Mouse (Mus musculus) intestine, embryonic 14.5 days (tissue): ENCODE data around the gene Riox1. TPM values are rescaled to one million over a fixed set of nuclear protein-coding genes. Genes with fewer than 3 reads are reported as not detected.

ENCODE experiments used
- ATAC-seq: fragments of 200-750 bp; cut with Nextera tagmentation; replicated peaks from 2 replicates; pipeline ENCODE4 v1.8.0; 2017; ENCODE audit warnings: low read depth, moderate number of reproducible peaks, moderate TSS enrichment, moderate library complexity; ENCODE audit not compliant: low FRiP score, low TSS enrichment
- DNase-seq: peaks from one replicate; pipeline ENCODE4 v3.0.0-alpha.2; 2018; ENCODE audit warnings: low spot score
- H3K27ac ChIP-seq: fragments of 300-500 bp; sonication (generic); 2 replicates; pipeline ENCODE4 v1.5.1; 2014; ENCODE audit warnings: low read depth, mild to moderate bottlenecking, control low read depth
- H3K27me3 ChIP-seq: fragments of 300-500 bp; sonication (generic); replicated peaks from 2 replicates; pipeline ENCODE4 v1.6.1; 2014; ENCODE audit warnings: low read length, control low read depth; ENCODE audit not compliant: control insufficient read depth, insufficient read depth
- H3K36me3 ChIP-seq: fragments of 300-500 bp; sonication (generic); 2 replicates; pipeline ENCODE4 v1.6.1; 2014; ENCODE audit warnings: low read length, control low read depth; ENCODE audit not compliant: control insufficient read depth, insufficient read depth
- H3K4me1 ChIP-seq: fragments of 300-500 bp; sonication (generic); replicated peaks from 2 replicates; pipeline ENCODE4 v1.6.1; 2014; ENCODE audit warnings: low read length, control low read depth, mixed read lengths; ENCODE audit not compliant: control insufficient read depth, insufficient read depth
- H3K4me2 ChIP-seq: fragments of 300-500 bp; sonication (generic); 2 replicates; pipeline ENCODE4 v1.6.1; 2014; ENCODE audit warnings: low read length
- H3K4me3 ChIP-seq: fragments of 300-500 bp; sonication (generic); 2 replicates; pipeline ENCODE4 v1.5.1; 2014; ENCODE audit warnings: low read depth, low read length, control low read depth, mixed read lengths
- H3K9ac ChIP-seq: fragments of 300-500 bp; sonication (generic); 2 replicates; pipeline ENCODE4 v1.6.1; 2014; ENCODE audit warnings: mild to moderate bottlenecking, low read length
- H3K9me3 ChIP-seq: fragments of 300-500 bp; sonication (generic); 2 replicates; pipeline ENCODE4 v1.6.1; 2016; ENCODE audit warnings: low read length, control low read depth; ENCODE audit not compliant: control insufficient read depth
- WGBS: fragments of 180-500 bp; shearing (Covaris S2); extraction: QIAGEN DNeasy Blood & Tissue Kit; methylation state at CpG from one replicate; pipeline ENCODE4 v1.1.7; 2014; 5-methylcytosine and 5-hydroxymethylcytosine counted together
- polyA plus RNA-seq: library from polyadenylated mRNA; unstranded; fragments of >200 nt; fragmentation: Nextera tagmentation; extraction: Ambion mirVana; gene quantifications from 2 replicates; pipeline ENCODE4 v1.2.1, GENCODE M21; 2014

Gene Riox1
- polyA plus RNA-seq, 1 experiment from 2014 or later = 17.2 TPM

DNA sequence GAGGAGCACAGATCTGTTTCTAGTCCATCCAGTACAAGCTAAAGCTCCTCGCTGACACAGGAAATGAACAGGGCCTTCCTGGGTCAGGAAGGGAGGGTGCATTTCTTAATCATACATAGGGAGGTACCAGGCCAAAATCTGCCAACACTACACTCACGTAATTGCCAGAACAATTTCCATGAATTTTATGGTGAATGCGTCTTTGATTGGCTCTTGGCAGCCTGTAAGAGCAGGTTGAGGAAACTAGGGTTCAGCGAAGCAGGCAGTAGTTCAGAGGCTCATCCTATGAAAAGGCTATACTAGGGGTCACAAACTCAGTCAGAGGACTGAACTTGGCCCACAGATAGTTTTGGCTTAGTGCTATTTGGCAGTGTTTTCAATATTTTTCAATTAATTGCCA is 10.4 kb upstream of the Riox1 start:
- Histone ChIP-seq H3K4me1 (no peaks in the 10 kb centered on the region), H3K36me3 (no peaks in the 10 kb centered on the region), H3K4me2 (no peak overlapping the region), H3K9ac (no peak overlapping the region), H3K27ac (no peak overlapping the region), H3K4me3 (no peak overlapping the region), H3K9me3 (no peaks in the 10 kb centered on the region), H3K27me3 (no peaks in the 10 kb centered on the region)
- 78% methylated on average over 4 of the region's 4 CpGs for WGBS
- no peak for DNase-seq
- ATAC-seq = no peak

DNA sequence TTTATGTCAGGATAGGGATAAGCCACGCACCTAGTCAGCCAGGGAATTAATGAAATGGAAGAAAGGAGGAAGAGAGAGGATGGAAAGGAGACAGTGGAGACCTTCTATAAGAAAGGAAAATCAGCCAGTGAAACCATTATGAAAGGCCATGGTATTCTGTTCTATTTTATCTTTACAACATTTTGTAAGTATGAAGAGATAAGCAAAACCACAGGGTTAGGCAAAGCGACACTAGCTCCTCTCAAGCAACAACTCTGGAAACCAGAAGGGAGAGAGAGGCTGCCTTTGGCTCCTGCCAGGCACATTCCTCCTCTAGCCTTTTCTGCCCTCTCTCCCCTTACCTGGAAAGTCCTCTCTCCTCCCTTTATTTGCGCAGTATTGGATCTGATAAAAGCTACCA is 8.5 kb upstream of the Riox1 start:
- no peak for ATAC-seq
- no peaks in the 10 kb centered on the region for H3K27me3 ChIP-seq
- no peaks in the 10 kb centered on the region for H3K4me1 ChIP-seq
- H3K36me3 ChIP-seq = no peaks in the 10 kb centered on the region
- no peaks in the 10 kb centered on the region for H3K9me3 ChIP-seq
- H3K4me2 ChIP-seq = no peak overlapping the region
- no peak overlapping the region for H3K27ac ChIP-seq
- no peak for DNase-seq
- WGBS = 64% methylated on average over 3 of the region's 3 CpGs
- no peak overlapping the region for H3K9ac ChIP-seq
- no peak overlapping the region for H3K4me3 ChIP-seq

DNA sequence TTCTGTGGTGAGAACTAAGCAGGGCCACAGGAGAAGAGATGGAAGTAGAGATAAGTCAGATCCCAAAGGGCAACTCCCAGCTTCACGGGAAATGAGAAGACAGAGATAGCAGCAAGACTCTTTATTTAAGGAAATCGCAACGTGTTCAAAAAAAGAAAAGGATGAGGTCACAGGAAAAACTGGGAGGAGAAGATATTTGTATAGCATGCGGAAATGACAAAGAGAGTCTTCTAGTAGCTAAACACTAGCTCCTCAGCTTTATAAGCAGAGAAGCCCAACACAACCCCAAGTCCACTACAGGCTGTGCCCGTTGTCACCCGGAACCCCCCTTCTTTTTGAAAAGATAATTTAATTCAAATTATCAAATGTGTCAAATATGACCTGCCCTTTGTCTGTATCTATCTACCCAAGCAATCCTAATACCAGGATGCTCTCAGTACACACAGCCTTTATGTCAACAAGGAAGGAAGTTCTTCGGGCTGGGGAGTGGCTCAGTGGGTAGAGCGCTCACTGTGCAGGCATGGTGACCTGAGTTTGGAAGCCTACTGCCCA is 3.1 kb upstream of the Riox1 start:
- WGBS = 83% methylated on average over 8 of the region's 8 CpGs
- Histone ChIP-seq H3K4me1 (peaks cover 7% of the 10 kb centered on the region), H3K9ac (no peak overlapping the region), H3K4me2 (no peak overlapping the region), H3K9me3 (no peaks in the 10 kb centered on the region), H3K27ac (no peak overlapping the region), H3K4me3 (no peak overlapping the region), H3K27me3 (no peaks in the 10 kb centered on the region), H3K36me3 (peaks cover 3% of the 10 kb centered on the region; the same call in 1 of the 2 replicates)
- no peak for ATAC-seq
- DNase-seq = no peak

DNA sequence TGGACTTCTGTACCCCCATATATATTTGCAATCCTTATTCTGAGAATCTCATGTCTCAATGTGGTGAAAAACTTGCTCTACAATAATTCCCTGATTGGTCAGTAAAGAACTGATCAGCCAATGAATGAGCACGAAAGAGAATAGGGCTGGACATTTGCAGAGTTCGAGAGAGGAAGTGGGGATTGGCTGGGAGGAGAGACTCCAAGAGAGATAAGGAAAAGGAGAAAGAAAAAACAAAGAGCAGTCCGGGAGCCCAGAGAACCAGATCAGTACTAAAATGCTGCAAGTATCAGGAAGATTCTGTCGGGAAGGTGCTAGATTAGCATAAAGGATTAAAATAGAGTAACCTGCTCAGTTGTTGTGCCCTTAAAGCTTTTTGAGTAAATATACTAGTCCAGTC is 1.4 kb upstream of the Riox1 start:
- 75% methylated on average over 4 of the region's 4 CpGs for WGBS

DNA sequence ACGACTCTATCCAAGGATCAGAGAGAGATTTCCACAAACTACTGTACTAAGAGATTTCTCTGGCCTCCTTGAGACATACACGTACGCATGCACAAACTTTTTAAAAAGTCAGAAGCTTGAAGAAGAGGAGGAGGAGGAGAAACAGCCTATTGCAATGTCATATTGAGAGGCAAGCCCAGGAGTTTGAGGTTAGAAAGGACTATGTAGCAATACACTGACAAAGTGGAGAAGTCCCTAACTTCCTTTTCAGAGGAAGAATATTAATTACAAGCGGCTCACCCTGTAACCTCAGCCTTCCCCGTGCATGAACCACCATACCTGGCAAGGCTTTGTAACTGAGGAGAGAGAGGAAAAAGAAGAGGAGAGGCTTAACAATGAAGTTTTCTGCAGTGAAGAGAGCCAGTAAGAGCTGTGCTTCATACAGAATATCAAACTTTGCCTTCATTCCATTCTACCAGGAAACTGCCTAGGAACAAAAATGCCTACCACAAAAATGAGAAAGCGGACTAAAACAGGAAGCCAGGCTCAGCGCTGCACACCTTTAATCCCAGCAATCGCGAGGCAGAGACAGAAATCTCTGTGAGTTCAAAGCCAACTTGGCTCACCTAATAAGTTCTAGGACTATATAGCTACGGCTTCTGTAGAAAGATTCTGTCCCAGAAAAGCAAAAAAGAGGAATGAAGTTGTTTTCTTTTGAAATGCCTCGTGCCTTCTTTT is 474 bp upstream of the Riox1 start:
- peak overlapping the region; percentile 79 for H3K9ac ChIP-seq
- H3K9me3 ChIP-seq = no peaks in the 10 kb centered on the region
- peak overlapping the region; percentile 76 for H3K4me3 ChIP-seq
- ATAC-seq = no peak
- WGBS = 25% methylated on average over 11 of the region's 11 CpGs
- peaks cover 11% of the 10 kb centered on the region for H3K4me1 ChIP-seq
- H3K27ac ChIP-seq = peak overlapping the region; percentile 75; the same call in 1 of the 2 replicates
- peaks cover 14% of the 10 kb centered on the region for H3K36me3 ChIP-seq
- H3K27me3 ChIP-seq = no peaks in the 10 kb centered on the region
- DNase-seq = no peak
- H3K4me2 ChIP-seq = peak overlapping the region; percentile 91

More for the DNA sequence above, 1.4 kb upstream of the Riox1 start:
- H3K9me3 ChIP-seq = no peaks in the 10 kb centered on the region
- no peak overlapping the region for H3K9ac ChIP-seq
- H3K27ac ChIP-seq = no peak overlapping the region
- H3K36me3 ChIP-seq = peaks cover 10% of the 10 kb centered on the region
- no peak for ATAC-seq
- no peak for DNase-seq
- peaks cover 11% of the 10 kb centered on the region for H3K4me1 ChIP-seq
- H3K4me2 ChIP-seq = no peak overlapping the region
- no peak overlapping the region for H3K4me3 ChIP-seq
- no peaks in the 10 kb centered on the region for H3K27me3 ChIP-seq

DNA sequence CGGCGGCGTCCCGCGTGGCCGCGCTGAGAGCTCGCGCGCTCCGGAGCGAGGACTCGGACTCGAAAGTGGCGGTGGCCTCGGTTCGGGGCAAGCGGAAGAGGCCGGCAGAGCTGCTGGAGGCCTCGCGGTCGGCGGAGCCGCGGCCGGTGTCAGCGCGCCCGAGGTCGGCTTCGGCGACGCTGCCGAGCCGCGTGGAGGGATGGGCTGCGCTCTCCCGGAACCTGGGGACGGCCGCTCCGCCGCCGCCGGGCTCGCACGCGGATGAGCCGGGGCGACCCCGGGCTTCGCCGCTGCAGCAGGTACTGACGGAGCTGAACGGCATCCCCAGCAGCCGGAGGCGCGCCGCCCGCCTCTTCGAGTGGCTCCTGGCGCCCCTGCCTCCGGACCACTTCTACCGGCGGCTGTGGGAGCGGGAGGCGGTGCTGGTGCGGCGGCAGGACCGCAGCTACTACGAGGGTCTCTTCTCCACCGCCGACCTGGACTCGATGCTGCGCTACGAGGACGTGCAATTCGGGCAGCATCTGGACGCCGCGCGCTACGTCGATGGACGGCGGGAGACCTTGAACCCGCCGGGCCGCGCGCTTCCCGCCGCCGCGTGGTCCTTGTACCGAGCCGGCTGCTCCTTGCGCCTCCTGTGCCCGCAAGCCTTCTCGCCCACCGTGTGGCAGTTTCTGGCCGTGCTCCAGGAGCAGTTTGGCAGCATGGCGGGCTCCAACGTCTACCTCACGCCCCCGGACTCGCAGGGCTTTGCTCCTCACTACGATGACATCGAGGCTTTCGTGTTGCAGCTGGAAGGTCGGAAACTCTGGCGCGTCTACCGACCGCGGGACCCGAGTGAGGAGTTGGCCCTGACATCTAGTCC is 663 bp downstream of the Riox1 start:
- WGBS = under 1% methylated on average over 109 of the region's 116 CpGs

DNA sequence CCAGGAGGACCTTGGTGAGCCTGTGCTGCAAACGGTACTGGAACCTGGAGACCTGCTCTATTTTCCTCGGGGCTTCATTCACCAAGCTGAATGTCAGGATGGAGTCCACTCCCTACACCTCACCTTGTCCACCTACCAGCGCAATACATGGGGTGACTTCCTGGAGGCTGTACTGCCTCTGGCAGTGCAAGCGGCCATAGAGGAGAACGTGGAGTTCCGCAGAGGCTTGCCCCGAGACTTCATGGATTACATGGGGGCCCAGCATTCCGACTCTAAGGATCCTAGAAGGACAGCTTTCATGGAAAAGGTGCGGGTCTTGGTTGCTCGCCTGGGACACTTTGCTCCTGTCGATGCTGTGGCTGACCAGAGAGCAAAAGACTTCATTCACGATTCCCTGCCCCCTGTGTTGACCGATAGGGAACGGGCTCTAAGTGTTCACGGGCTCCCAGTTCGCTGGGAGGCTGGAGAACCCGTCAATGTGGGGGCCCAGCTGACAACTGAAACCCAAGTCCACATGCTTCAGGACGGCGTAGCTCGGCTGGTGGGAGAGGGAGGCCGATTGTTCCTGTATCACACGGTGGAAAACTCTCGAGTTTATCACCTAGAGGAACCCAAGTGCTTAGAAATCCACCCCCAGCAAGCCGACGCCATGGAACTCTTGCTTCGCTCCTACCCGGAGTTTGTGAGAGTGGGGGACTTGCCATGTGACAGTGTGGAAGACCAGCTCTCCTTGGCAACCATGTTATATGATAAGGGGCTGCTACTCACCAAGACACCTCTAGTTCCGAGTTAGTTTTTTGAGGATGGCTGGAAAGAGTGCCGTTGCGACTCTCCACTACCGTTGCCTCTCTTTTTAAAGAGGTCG is 1.5 kb downstream of the Riox1 start:
- Histone ChIP-seq H3K27me3 (no peaks in the 10 kb centered on the region), H3K4me2 (peak overlapping the region; percentile 91), H3K4me1 (peaks cover 11% of the 10 kb centered on the region), H3K9me3 (no peaks in the 10 kb centered on the region), H3K4me3 (peak overlapping the region; percentile 76), H3K36me3 (peaks cover 14% of the 10 kb centered on the region), H3K27ac (no peak overlapping the region), H3K9ac (peak overlapping the region; percentile 79)
- ATAC-seq = peak; percentile 18; the same call in 1 of the 2 replicates
- WGBS = 59% methylated on average over 32 of the region's 32 CpGs
- DNase-seq = no peak

More for the DNA sequence above, 663 bp downstream of the Riox1 start:
- Histone ChIP-seq H3K4me2 (peak overlapping the region; percentile 91), H3K36me3 (peaks cover 14% of the 10 kb centered on the region), H3K4me1 (peaks cover 11% of the 10 kb centered on the region), H3K9me3 (no peaks in the 10 kb centered on the region), H3K9ac (peak overlapping the region; percentile 79), H3K27ac (peak overlapping the region; percentile 75), H3K27me3 (no peaks in the 10 kb centered on the region), H3K4me3 (peak overlapping the region; percentile 76)
- ATAC-seq (peak; percentile 69), DNase-seq (peak; percentile 74)

DNA sequence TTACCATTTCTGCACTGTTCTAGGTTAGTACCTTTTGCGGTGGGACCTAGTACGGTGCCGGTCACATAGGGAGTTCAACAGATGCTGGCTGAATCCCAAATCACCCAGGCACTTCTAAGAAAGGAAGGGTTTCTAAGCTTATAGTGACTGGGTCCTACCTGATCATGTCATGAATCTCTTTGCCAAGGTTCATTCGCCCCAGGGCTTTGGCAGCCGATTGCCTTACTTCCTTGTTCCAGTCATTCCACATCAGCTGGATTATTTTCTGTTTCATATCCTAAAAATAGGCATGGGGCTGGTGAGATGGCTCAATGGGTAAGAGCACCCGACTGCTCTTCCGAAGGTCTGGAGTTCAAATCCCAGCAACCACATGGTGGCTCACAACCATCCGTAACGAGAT is 7.9 kb downstream of the Riox1 start:
- 0 out of 2 replicates have a peak, but pooled peaks cover 4% of the 10 kb centered on the region for H3K36me3 ChIP-seq
- no peak overlapping the region for H3K4me3 ChIP-seq
- H3K4me1 ChIP-seq = no peaks in the 10 kb centered on the region
- no peak overlapping the region for H3K9ac ChIP-seq
- no peaks in the 10 kb centered on the region for H3K27me3 ChIP-seq
- no peaks in the 10 kb centered on the region for H3K9me3 ChIP-seq
- no peak overlapping the region for H3K4me2 ChIP-seq
- H3K27ac ChIP-seq = no peak overlapping the region
- 91% methylated on average over 9 of the region's 9 CpGs for WGBS
- ATAC-seq (no peak), DNase-seq (no peak)
